Mouse (Mus musculus) megakaryocyte, adult 5-6 weeks (primary cell): ENCODE data around the gene Stfa3. TPM values are rescaled to one million over a fixed set of nuclear protein-coding genes. Genes with fewer than 3 reads are reported as not detected.

Experiments used
- total RNA-seq, 2 experiments: library from RNA; stranded (forward) in 1 of 2; stranded (reverse) in 1 of 2; fragments of 153-499, 151-499 nt in 1 of 2; fragments of 221-1000, 200-1000 nt in 1 of 2; gene quantifications; 2 replicates each; pipeline versions ENCODE4 v1.2.3 to v1.2.4; 2015 to 2017

Gene Stfa3
- total RNA-seq, 2 experiments from 2014 or later, result 15.1 to 18.9 TPM

Other genes with a start within 250 kb of the Stfa3 start
- gene Gm5416, start 245.0 kb downstream of the Stfa3 start, total RNA-seq (2015), result 1.0 TPM in 1 of 2 replicates, not detected in the other
- gene Gm5416, start 245.0 kb downstream of the Stfa3 start, total RNA-seq (2017), result not detected in 2 replicates
- 1.1 TPM in 1 of 2 replicates, not detected in the other for gene 2010005H15Rik, start 233.9 kb downstream of the Stfa3 start, total RNA-seq (2015)
- gene 2010005H15Rik, start 233.9 kb downstream of the Stfa3 start, total RNA-seq (2017), result not detected in 2 replicates
- 15.0 and 16.9 TPM in 2 replicates for gene Stfa1, start 178.4 kb downstream of the Stfa3 start, total RNA-seq (2015)
- gene Stfa1, start 178.4 kb downstream of the Stfa3 start, total RNA-seq (2017), result 6.9 and 10.9 TPM in 2 replicates
- 0.78 TPM in 1 of 2 replicates, not detected in the other for gene BC117090, start 121.1 kb downstream of the Stfa3 start, total RNA-seq (2015)
- not detected in 2 replicates for gene BC117090, start 121.1 kb downstream of the Stfa3 start, total RNA-seq (2017)
- gene BC100530, start 87.6 kb downstream of the Stfa3 start, total RNA-seq (2015), result 7.3 and 16.5 TPM in 2 replicates
- 5.6 and 6.5 TPM in 2 replicates for gene BC100530, start 87.6 kb downstream of the Stfa3 start, total RNA-seq (2017)
- 21.8 and 22.7 TPM in 2 replicates for gene Stfa2, start 46.9 kb downstream of the Stfa3 start, total RNA-seq (2015)
- 1.8 and 7.9 TPM in 2 replicates for gene Stfa2, start 46.9 kb downstream of the Stfa3 start, total RNA-seq (2017)
- gene Casr, start 106.7 kb upstream of the Stfa3 start, total RNA-seq (2015), result not detected in 2 replicates
- not detected in 2 replicates for gene Casr, start 106.7 kb upstream of the Stfa3 start, total RNA-seq (2017)
- gene Cd86, start 210.7 kb upstream of the Stfa3 start, total RNA-seq (2015), result 31.9 and 32.8 TPM in 2 replicates
- 28.1 and 39.5 TPM in 2 replicates for gene Cd86, start 210.7 kb upstream of the Stfa3 start, total RNA-seq (2017)
- 0.32 TPM in 1 of 2 replicates, not detected in the other for gene Ildr1, start 238.6 kb upstream of the Stfa3 start, total RNA-seq (2015)
- 0.08 and 0.26 TPM in 2 replicates for gene Ildr1, start 238.6 kb upstream of the Stfa3 start, total RNA-seq (2017)